Mouse (Mus musculus) ES-E14 (cell line): ENCODE data around the gene Smdt1.

Source experiments
- CHD2 ChIP-seq: IDR thresholded peaks from 2 replicates; pipeline ENCODE4 v1.6.1; 2014; ENCODE audit warnings: mild to moderate bottlenecking, low read depth, low read length, inconsistent platforms
- HCFC1 ChIP-seq: IDR thresholded peaks from 2 replicates; pipeline ENCODE4 v1.6.1; 2012; ENCODE audit warnings: low read length, inconsistent platforms, borderline replicate concordance; ENCODE audit not compliant: insufficient read depth
- ZC3H11A ChIP-seq: IDR thresholded peaks from 2 replicates; pipeline ENCODE4 v1.6.1; 2012; ENCODE audit warnings: low read depth, mild to moderate bottlenecking, inconsistent platforms, low read length, borderline replicate concordance
- ZNF384 ChIP-seq: IDR thresholded peaks from 2 replicates; pipeline ENCODE4 v1.6.1; 2012; ENCODE audit warnings: low read depth, low read length, inconsistent platforms

DNA sequence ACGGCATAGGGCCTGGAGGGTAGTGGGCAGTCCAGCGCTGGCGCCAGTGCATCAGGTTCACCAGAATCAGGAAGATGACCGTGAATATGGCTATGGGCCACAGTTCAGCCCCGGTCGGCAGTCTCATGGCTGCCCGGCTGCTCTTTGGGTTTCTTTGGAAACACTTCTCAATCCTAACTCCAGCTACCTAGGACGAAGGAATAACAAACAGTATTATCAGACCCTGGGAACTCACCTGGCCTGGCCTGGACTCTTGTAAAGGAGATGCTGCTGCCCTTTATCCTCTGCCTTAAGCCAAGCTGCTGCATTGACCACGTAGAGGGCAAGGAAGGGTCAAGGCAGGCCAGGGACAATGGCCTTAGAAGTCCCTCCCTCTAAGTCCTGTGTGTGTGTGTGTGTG lies 37.1 kb downstream of the Smdt1 start:
- TF ChIP-seq HCFC1 = no peak
- TF ChIP-seq ZNF384 = no peak
- TF ChIP-seq CHD2 = no peak
- no peak for TF ChIP-seq ZC3H11A
